Mouse (Mus musculus): ENCODE measurements around the gene D330045A20Rik.
"Not testable (repeated sequence)": the region's sequence is repeated elsewhere in the genome, so short reads cannot be mapped to it uniquely, and the experiment has no call there.

The D330045A20Rik gene

DNA sequence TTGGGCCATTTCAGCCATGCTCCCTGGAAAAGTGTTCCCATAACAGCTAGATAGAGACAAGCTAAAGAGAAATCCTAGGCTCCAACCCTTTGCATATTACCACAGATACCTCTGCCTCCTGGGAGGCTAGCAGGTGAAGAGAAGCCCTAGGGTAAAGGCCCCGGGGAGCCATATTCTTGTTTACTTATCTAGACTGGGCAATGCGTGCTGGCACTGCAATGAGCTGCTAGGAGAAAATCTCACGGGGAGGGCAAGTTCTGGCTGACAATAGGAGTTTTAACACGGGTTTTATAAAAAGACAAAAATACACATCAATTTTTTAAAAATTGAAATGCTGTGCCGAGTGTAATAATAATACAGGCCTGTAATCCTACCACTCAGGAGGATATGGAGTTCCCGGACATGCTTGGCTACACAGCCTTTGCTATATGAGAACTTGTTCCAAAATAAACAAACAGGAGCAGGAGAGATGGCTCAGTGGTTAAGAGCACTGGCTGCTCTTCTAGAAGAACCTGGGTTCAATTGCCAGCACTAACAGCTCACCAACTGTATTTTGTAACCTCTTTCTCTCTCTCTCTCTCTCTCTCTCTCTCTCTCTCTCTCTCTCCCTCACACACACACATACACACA lies 98.6 kb downstream of the D330045A20Rik start:
- no peak for DNase-seq

GRCm38 (mm10) chrX:139583616-139584015 lies 103.4 kb downstream of the D330045A20Rik start:
- peak; percentile 87 for DNase-seq

DNA sequence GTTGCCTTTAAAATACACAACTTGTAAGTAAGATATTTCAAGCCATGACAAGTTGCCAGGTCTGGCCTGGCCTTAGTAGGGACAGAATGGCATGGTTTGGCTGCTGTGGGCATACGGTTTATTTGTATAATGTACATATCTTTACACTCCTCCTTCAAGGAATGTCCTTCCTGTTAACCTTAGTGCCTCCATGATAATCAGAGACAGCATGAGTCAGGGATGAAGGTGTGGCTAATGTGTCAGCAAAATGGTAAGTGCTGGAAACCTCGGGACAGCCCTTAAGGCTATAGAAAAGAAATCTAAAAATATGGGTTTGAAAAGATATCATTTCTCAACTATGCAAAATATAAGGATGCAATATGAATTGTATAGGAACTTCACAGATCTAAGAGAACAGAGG lies 106.5 kb downstream of the D330045A20Rik start:
- not testable (repeated sequence) for DNase-seq

DNA sequence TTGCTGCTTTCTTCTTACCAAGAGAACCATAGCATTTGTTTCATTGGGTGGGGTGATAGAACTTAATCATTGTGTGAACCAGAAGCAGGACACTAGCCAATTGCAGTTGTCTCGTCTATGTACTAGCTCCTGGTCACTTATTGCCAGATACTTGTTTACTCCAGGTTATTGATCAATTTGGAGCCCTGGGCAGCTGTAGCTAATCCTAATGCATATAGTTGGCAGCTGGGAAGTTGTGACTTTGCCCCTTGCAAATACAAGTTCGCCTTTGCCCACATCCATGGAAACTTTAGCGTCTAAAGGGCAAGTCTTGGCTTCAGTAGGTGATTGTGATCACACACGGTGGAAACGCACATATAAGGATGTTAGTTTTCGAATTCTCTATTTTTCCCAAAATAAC lies 116.2 kb downstream of the D330045A20Rik start:
- DNase-seq, result no peak
